In the genomic region with DNA sequence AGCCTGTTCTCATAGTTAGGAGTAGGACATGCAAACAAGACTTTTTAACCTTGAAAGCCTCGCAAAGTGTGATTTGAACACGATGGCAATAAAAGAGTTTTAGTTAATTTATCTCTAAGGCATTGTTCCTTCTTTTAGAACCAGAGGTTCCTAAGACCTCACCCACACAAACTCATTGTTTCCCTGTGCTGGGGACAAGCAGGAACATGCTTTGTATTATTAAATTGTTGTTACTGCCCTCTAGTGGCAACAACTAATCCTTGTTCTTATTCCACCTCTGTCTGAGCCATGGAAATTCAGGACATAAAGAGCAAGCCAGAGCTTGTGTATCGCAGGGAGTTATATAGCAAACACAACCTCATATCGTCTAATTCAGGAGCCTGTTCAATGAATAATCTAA, we compare ENCODE assay signal across 9 mouse cellular contexts.
DNase-seq lines count a peak whose midpoint lies in the region; ATAC-seq lines count a peak whose summit lies in the region.
"Had no signal": no experiment of that assay in that cellular context is flagged by ENCODE, and none has a peak within 500 bp of the region (broad histone marks: within the 10 kb centered on the region; RNA-seq: fewer than 3 reads in every experiment).

No protein-coding gene starts in this region.

- no peaks in the 10 kb centered on the region for H3K9me3 ChIP-seq in liver, embryonic 11.5 days (ENCODE audit: control insufficient read depth, low read length)
- H3K9me3 ChIP-seq in embryonic facial prominence, embryonic 10.5 days: no peaks in the 10 kb centered on the region
- no peaks in the 10 kb centered on the region for H3K9me3 ChIP-seq in hindbrain, embryonic 12.5 days (replicated peaks)
- no peaks in the 10 kb centered on the region for H3K9me3 ChIP-seq in neural tube, embryonic 12.5 days
- H3K9me3 ChIP-seq: embryonic facial prominence, embryonic 15.5 days had no signal

- no peak for DNase-seq in liver, embryonic 11.5 days (ENCODE audit: low spot score)
- no peak for DNase-seq in liver
- peak; percentile 75 for DNase-seq in ZHBTc4 (ENCODE audit: low read depth, low spot score)
- peak; percentile 16 for DNase-seq in embryonic facial prominence, embryonic 10.5 days (ENCODE audit: low spot score)
- DNase-seq in layer of hippocampus, postnatal 14 days (ENCODE audit: low spot score in 2 of 2): peak; percentile 36 to 86

- ATAC-seq in liver, embryonic 11.5 days (replicated peaks; ENCODE audit: low FRiP score): 0 out of 2 replicates have a peak, but pooled peaks have one; percentile 29
- ATAC-seq in hindbrain, embryonic 12.5 days (ENCODE audit: low FRiP score): peak; percentile 84
- ATAC-seq in neural tube, embryonic 12.5 days (ENCODE audit: low FRiP score, low read depth): peak; percentile 82; the same call in 1 of the 2 replicates
- ATAC-seq in inflammation-experienced regulatory T-cells, adult 6 months: no peak

- no peak overlapping the region for H3K27ac ChIP-seq in liver, embryonic 11.5 days (ENCODE audit: low read depth, low read length)
- H3K27ac ChIP-seq in embryonic facial prominence, embryonic 10.5 days (replicated peaks): no peak overlapping the region
- H3K27ac ChIP-seq in hindbrain, embryonic 12.5 days: peak overlapping the region; percentile 64
- H3K27ac ChIP-seq in neural tube, embryonic 12.5 days: no peak overlapping the region
- H3K27ac ChIP-seq: embryonic facial prominence, embryonic 15.5 days had no signal

- H3K9ac ChIP-seq in liver, embryonic 11.5 days (ENCODE audit: low read depth, low read length): no peak overlapping the region
- no peak overlapping the region for H3K9ac ChIP-seq in hindbrain, embryonic 12.5 days
- no peak overlapping the region for H3K9ac ChIP-seq in neural tube, embryonic 12.5 days
- H3K9ac ChIP-seq: embryonic facial prominence, embryonic 15.5 days had no signal

- H3K4me2 ChIP-seq in liver, embryonic 11.5 days: no peak overlapping the region
- H3K4me2 ChIP-seq in hindbrain, embryonic 12.5 days (replicated peaks): no peak overlapping the region
- no peak overlapping the region for H3K4me2 ChIP-seq in neural tube, embryonic 12.5 days (replicated peaks)
- H3K4me2 ChIP-seq: embryonic facial prominence, embryonic 15.5 days had no signal

- no peaks in the 10 kb centered on the region for H3K27me3 ChIP-seq in liver, embryonic 11.5 days (replicated peaks; ENCODE audit: control insufficient read depth, insufficient read depth, low read length)
- no peaks in the 10 kb centered on the region for H3K27me3 ChIP-seq in embryonic facial prominence, embryonic 10.5 days (replicated peaks; ENCODE audit: low read depth, poor library complexity, severe bottlenecking)
- no peaks in the 10 kb centered on the region for H3K27me3 ChIP-seq in hindbrain, embryonic 12.5 days
- no peaks in the 10 kb centered on the region for H3K27me3 ChIP-seq in neural tube, embryonic 12.5 days (replicated peaks)
- H3K27me3 ChIP-seq: embryonic facial prominence, embryonic 15.5 days had no signal

- H3K4me3 ChIP-seq in liver, embryonic 11.5 days (ENCODE audit: low read depth, low read length): no peak overlapping the region
- H3K4me3 ChIP-seq in embryonic facial prominence, embryonic 10.5 days: no peak overlapping the region
- H3K4me3 ChIP-seq in hindbrain, embryonic 12.5 days: no peak overlapping the region
- H3K4me3 ChIP-seq in neural tube, embryonic 12.5 days: no peak overlapping the region
- H3K4me3 ChIP-seq: embryonic facial prominence, embryonic 15.5 days had no signal

- WGBS in liver, embryonic 11.5 days: 31% methylated on average over 4 of the region's 4 CpGs
- WGBS in embryonic facial prominence, embryonic 10.5 days: 37% methylated on average over 4 of the region's 4 CpGs
- 32% methylated on average over 4 of the region's 4 CpGs for WGBS in hindbrain, embryonic 12.5 days
- WGBS in neural tube, embryonic 12.5 days: 23% methylated on average over 4 of the region's 4 CpGs

- no peaks in the 10 kb centered on the region for H3K4me1 ChIP-seq in liver, embryonic 11.5 days (replicated peaks; ENCODE audit: control insufficient read depth, insufficient read depth, low read length)
- H3K4me1 ChIP-seq in embryonic facial prominence, embryonic 10.5 days: no peaks in the 10 kb centered on the region
- H3K4me1 ChIP-seq in hindbrain, embryonic 12.5 days: peaks cover 14% of the 10 kb centered on the region
- H3K4me1 ChIP-seq in neural tube, embryonic 12.5 days: peaks cover 10% of the 10 kb centered on the region; the same call in 1 of the 2 replicates
- H3K4me1 ChIP-seq: embryonic facial prominence, embryonic 15.5 days had no signal

- no peaks in the 10 kb centered on the region for H3K36me3 ChIP-seq in liver, embryonic 11.5 days (ENCODE audit: control insufficient read depth, insufficient read depth, low read length)
- H3K36me3 ChIP-seq in embryonic facial prominence, embryonic 10.5 days (replicated peaks): no peaks in the 10 kb centered on the region
- H3K36me3 ChIP-seq in hindbrain, embryonic 12.5 days: no peaks in the 10 kb centered on the region
- no peaks in the 10 kb centered on the region for H3K36me3 ChIP-seq in neural tube, embryonic 12.5 days
- H3K36me3 ChIP-seq: embryonic facial prominence, embryonic 15.5 days had no signal

Comparison
In these comparisons a context has a peak if more than half of its experiments do, and no peak if none do; other contexts are left out.
1. DNase-seq: peak in ZHBTc4 (single experiment), embryonic facial prominence, embryonic 10.5 days (single experiment) and layer of hippocampus, postnatal 14 days (2 of 2); none in liver, embryonic 11.5 days (single experiment) and liver (single experiment).